In the genomic region with DNA sequence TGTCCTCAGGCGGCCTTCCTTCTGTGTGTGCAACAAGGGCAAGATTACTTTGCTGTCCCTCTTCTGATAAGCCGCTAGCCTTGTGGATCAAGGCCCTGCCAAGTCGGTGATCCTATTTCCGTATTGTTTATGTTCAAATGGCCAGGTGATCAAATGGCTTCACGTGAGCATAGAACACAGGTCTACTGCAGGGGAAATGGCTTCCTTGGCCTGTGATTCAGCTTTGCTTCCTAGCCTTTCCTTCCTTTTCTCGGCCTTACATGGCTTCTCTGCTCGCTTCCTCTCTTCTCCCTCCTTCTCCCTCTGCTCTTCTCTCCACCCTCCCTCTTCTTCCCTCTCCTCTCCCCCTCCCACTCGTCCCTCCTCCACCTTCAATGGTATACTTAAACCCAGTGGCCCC, we compare ENCODE assay signal across 17 mouse cellular contexts.
DNase-seq lines count a peak whose midpoint lies in the region; ATAC-seq and TF ChIP-seq lines count a peak whose summit lies in the region.
"Had no signal": no experiment of that assay in that cellular context is flagged by ENCODE, and none has a peak within 500 bp of the region (broad histone marks: within the 10 kb centered on the region; RNA-seq: fewer than 3 reads in every experiment).

No protein-coding gene starts in this region.

- no peak for DNase-seq in heart, adult 9 months (ENCODE audit: low spot score in 2 of 2)
- DNase-seq in layer of hippocampus, adult 2 months (ENCODE audit: low spot score in 2 of 2) = no peak
- DNase-seq in layer of hippocampus, adult 9-10 months (ENCODE audit: low spot score) = no peak
- no peak for DNase-seq in forebrain, postnatal 0 days
- no peak for DNase-seq in lung, postnatal 14 days
- DNase-seq: adrenal gland, postnatal 10 days; cerebellum, postnatal 10 days; embryo, embryonic 11 days; gastrocnemius, postnatal 25 days; thymus, postnatal 36 days had no signal

- ATAC-seq in heart, embryonic 12.5 days (ENCODE audit: insufficient number of reproducible peaks, low FRiP score) = no peak
- no peak for ATAC-seq in forebrain, postnatal 0 days
- ATAC-seq: inflammation-experienced regulatory T-cells, adult 6 months; midbrain, embryonic 13.5 days had no signal

- no peaks in the 10 kb centered on the region for H3K36me3 ChIP-seq in heart, embryonic 12.5 days
- H3K36me3 ChIP-seq in forebrain, postnatal 0 days (ENCODE audit: insufficient read depth) = no peaks in the 10 kb centered on the region
- H3K36me3 ChIP-seq: hindbrain, embryonic 12.5 days; midbrain, embryonic 13.5 days; neural tube, embryonic 12.5 days had no signal

- no peak overlapping the region for H3K4me2 ChIP-seq in heart, embryonic 12.5 days
- H3K4me2 ChIP-seq in forebrain, postnatal 0 days (ENCODE audit: low read depth) = no peak overlapping the region
- H3K4me2 ChIP-seq: hindbrain, embryonic 12.5 days; midbrain, embryonic 13.5 days; neural tube, embryonic 12.5 days had no signal

- peaks cover 10% of the 10 kb centered on the region; the same call in 1 of the 2 replicates for H3K4me1 ChIP-seq in heart, embryonic 12.5 days (replicated peaks)
- peaks cover 14% of the 10 kb centered on the region for H3K4me1 ChIP-seq in cortical plate, adult 2 months (ENCODE audit: control insufficient read depth, insufficient read depth, low read length)
- H3K4me1 ChIP-seq in forebrain, postnatal 0 days (ENCODE audit: insufficient read depth) = peaks cover 30% of the 10 kb centered on the region

- H3K9me3 ChIP-seq in heart, embryonic 12.5 days (replicated peaks) = no peaks in the 10 kb centered on the region
- H3K9me3 ChIP-seq in forebrain, postnatal 0 days (ENCODE audit: low read length) = no peaks in the 10 kb centered on the region
- H3K9me3 ChIP-seq: hindbrain, embryonic 12.5 days; midbrain, embryonic 13.5 days; neural tube, embryonic 12.5 days had no signal

- peak overlapping the region; percentile 69 for H3K27ac ChIP-seq in heart, embryonic 12.5 days (ENCODE audit: poor library complexity, severe bottlenecking)
- peak overlapping the region; percentile 62; the same call in 1 of the 2 replicates for H3K27ac ChIP-seq in layer of hippocampus, adult 2 months
- H3K27ac ChIP-seq in cortical plate, adult 2 months (ENCODE audit: insufficient read depth, low read length) = peak overlapping the region; percentile 55; the same call in 1 of the 2 replicates
- peak overlapping the region; percentile 45 for H3K27ac ChIP-seq in forebrain, postnatal 0 days (ENCODE audit: low read depth, low read length)
- H3K27ac ChIP-seq: hindbrain, embryonic 12.5 days; liver, embryonic 14.5 days; midbrain, embryonic 13.5 days; neural tube, embryonic 12.5 days had no signal

- H3K9ac ChIP-seq in heart, embryonic 12.5 days = no peak overlapping the region
- H3K9ac ChIP-seq in forebrain, postnatal 0 days = no peak overlapping the region
- H3K9ac ChIP-seq: hindbrain, embryonic 12.5 days; liver, embryonic 14.5 days; midbrain, embryonic 13.5 days; neural tube, embryonic 12.5 days had no signal

- WGBS in heart, embryonic 12.5 days = 52% methylated on average over 8 of the region's 8 CpGs
- 68% methylated on average over 8 of the region's 8 CpGs for WGBS in forebrain, postnatal 0 days

- H3K27me3 ChIP-seq in heart, embryonic 12.5 days (replicated peaks) = no peaks in the 10 kb centered on the region
- H3K27me3 ChIP-seq in forebrain, postnatal 0 days (ENCODE audit: insufficient read depth, low read length) = no peaks in the 10 kb centered on the region
- H3K27me3 ChIP-seq: hindbrain, embryonic 12.5 days; midbrain, embryonic 13.5 days; neural tube, embryonic 12.5 days had no signal

- H3K4me3 ChIP-seq in heart, embryonic 12.5 days = no peak overlapping the region
- H3K4me3 ChIP-seq in layer of hippocampus, adult 2 months = no peak overlapping the region
- no peak overlapping the region for H3K4me3 ChIP-seq in cortical plate, adult 2 months (ENCODE audit: insufficient read depth, low read length)
- H3K4me3 ChIP-seq in forebrain, postnatal 0 days (ENCODE audit: low read depth, low read length) = no peak overlapping the region
- H3K4me3 ChIP-seq: hindbrain, embryonic 12.5 days; midbrain, embryonic 13.5 days; neural tube, embryonic 12.5 days had no signal

- TF ChIP-seq POLR2A in cortical plate, adult 2 months (IDR thresholded peaks at IDR 0.05; ENCODE audit: extremely low read depth, insufficient read depth, low read length) = no peak

- TF ChIP-seq CTCF in layer of hippocampus, adult 2 months (conservative IDR thresholded peaks at IDR 0.05) = no peak
- no peak for TF ChIP-seq CTCF in cortical plate, adult 2 months (IDR thresholded peaks at IDR 0.05; ENCODE audit: extremely low read depth, insufficient read depth, low read length)
- TF ChIP-seq CTCF in forebrain, postnatal 0 days (IDR thresholded peaks at IDR 0.05; ENCODE audit: low read depth) = no peak
